Mouse (Mus musculus): ENCODE results near the gene Myoz2.

Gene Myoz2

GRCm38 (mm10) chr3:123034752-123035151 lies at the start of gene Myoz2:
Gene Myoz2, minus strand, starts transcription at chr3:123035015.
- DNase-seq (ENCODE audit: extremely low read depth, low read depth) = no peak

GRCm38 (mm10) chr3:123081665-123082064 lies 46.9 kb upstream of the Myoz2 start:
- DNase-seq (ENCODE audit: extremely low read depth, low read depth) = no peak

- DNase-seq (ENCODE audit: extremely low read depth, low read depth) = no peak
These were observed 46.1 kb upstream of the Myoz2 start for GRCm38 (mm10) chr3:123080943-123081342.

- no peak for DNase-seq (ENCODE audit: extremely low read depth, low read depth)
These were observed 45.4 kb upstream of the Myoz2 start for GRCm38 (mm10) chr3:123080017-123080725.

GRCm38 (mm10) chr3:123075759-123076158 lies 40.9 kb upstream of the Myoz2 start:
- DNase-seq (ENCODE audit: extremely low read depth, low read depth) = no peak

GRCm38 (mm10) chr3:123075034-123075433 lies 40.2 kb upstream of the Myoz2 start:
- DNase-seq (ENCODE audit: extremely low read depth, low read depth) = no peak

- no peak for DNase-seq (ENCODE audit: extremely low read depth, low read depth)
These were observed 38.5 kb upstream of the Myoz2 start for GRCm38 (mm10) chr3:123073351-123073750.

GRCm38 (mm10) chr3:123072472-123072871 lies 37.7 kb upstream of the Myoz2 start:
- DNase-seq (ENCODE audit: extremely low read depth, low read depth) = no peak

- no peak for DNase-seq (ENCODE audit: extremely low read depth, low read depth)
These were observed 36.2 kb upstream of the Myoz2 start for GRCm38 (mm10) chr3:123070996-123071395.

GRCm38 (mm10) chr3:123066836-123067235 lies 32.0 kb upstream of the Myoz2 start:
- DNase-seq (ENCODE audit: extremely low read depth, low read depth) = no peak

GRCm38 (mm10) chr3:123065466-123065865 lies 30.7 kb upstream of the Myoz2 start:
- DNase-seq (ENCODE audit: extremely low read depth, low read depth) = no peak

GRCm38 (mm10) chr3:123064186-123064585 lies 29.4 kb upstream of the Myoz2 start:
- no peak for DNase-seq (ENCODE audit: extremely low read depth, low read depth)

GRCm38 (mm10) chr3:123061931-123062330 lies 27.1 kb upstream of the Myoz2 start:
- no peak for DNase-seq (ENCODE audit: extremely low read depth, low read depth)

- no peak for DNase-seq (ENCODE audit: extremely low read depth, low read depth)
These were observed 24.0 kb upstream of the Myoz2 start for GRCm38 (mm10) chr3:123058832-123059231.

- no peak for DNase-seq (ENCODE audit: extremely low read depth, low read depth)
These were observed 19.4 kb upstream of the Myoz2 start for GRCm38 (mm10) chr3:123054178-123054577.

- no peak for DNase-seq (ENCODE audit: extremely low read depth, low read depth)
These were observed 18.6 kb upstream of the Myoz2 start for GRCm38 (mm10) chr3:123053192-123053938.

- no peak for DNase-seq (ENCODE audit: extremely low read depth, low read depth)
These were observed 7.5 kb upstream of the Myoz2 start for GRCm38 (mm10) chr3:123042308-123042707.

GRCm38 (mm10) chr3:123033804-123034203 lies 1.0 kb downstream of the Myoz2 start:
- no peak for DNase-seq (ENCODE audit: extremely low read depth, low read depth)

- DNase-seq (ENCODE audit: extremely low read depth, low read depth) = no peak
These were observed 9.2 kb downstream of the Myoz2 start for GRCm38 (mm10) chr3:123025634-123026033.

GRCm38 (mm10) chr3:123024496-123025234 lies 10.2 kb downstream of the Myoz2 start:
- no peak for DNase-seq (ENCODE audit: extremely low read depth, low read depth)

- DNase-seq (ENCODE audit: extremely low read depth, low read depth) = no peak
These were observed 16.0 kb downstream of the Myoz2 start for GRCm38 (mm10) chr3:123018792-123019191.

- no peak for DNase-seq (ENCODE audit: extremely low read depth, low read depth)
These were observed 21.3 kb downstream of the Myoz2 start for GRCm38 (mm10) chr3:123013476-123013875.

Data from MEL-GATA-1-ER (cell line).